Mouse (Mus musculus): Measurements from ENCODE around the gene Cldn6. TPM values are rescaled to one million over a fixed set of nuclear protein-coding genes. Genes with fewer than 3 reads are reported as not detected.

Gene Cldn6
- total RNA-seq (2021) = not detected
- long read RNA-seq, experiment 1 = 0 reads
- long read RNA-seq, experiment 2 = 0 reads

DNA sequence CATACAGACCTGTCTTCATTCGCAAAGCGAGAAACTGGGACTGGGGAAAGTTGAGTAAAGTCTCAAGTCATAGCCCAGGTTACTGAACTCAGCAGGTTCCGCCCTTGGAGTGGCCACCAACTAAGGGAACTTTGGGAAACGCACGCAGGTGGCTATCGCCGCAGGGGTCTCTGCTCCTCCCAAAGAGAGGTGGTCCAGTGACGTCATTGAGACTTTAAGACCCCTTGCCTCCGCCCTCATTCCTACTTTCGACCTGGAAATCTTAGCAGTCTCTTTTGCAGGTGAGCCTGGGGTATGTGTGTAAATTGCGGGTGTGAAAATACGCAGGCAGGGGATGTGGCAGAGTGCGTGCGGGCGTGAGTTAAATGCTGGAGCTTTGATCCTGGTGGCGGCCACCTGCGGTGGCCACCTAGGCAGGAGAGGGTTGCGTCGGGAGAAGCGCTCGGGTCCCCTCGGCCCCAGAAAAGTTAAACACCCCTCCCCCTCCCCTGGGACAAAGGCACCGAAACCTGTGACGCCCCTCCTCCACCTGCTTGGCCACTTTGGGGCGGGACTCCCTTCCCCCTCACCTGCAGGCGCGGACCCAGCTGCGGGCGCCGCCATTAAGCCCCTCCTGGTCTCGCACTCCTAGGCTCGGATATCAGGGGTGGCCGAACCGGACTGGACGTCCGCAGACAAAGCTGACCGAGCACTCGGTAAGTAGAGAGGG lies at the start of gene Cldn6:
Cldn6 (plus strand) TSS at position 123 of the 709 bp plus-strand sequence.
- no peak for DNase-seq (ENCODE audit: low spot score in 2 of 2)
- intact Hi-C loops (cut with DNase I) = no loop called here

DNA sequence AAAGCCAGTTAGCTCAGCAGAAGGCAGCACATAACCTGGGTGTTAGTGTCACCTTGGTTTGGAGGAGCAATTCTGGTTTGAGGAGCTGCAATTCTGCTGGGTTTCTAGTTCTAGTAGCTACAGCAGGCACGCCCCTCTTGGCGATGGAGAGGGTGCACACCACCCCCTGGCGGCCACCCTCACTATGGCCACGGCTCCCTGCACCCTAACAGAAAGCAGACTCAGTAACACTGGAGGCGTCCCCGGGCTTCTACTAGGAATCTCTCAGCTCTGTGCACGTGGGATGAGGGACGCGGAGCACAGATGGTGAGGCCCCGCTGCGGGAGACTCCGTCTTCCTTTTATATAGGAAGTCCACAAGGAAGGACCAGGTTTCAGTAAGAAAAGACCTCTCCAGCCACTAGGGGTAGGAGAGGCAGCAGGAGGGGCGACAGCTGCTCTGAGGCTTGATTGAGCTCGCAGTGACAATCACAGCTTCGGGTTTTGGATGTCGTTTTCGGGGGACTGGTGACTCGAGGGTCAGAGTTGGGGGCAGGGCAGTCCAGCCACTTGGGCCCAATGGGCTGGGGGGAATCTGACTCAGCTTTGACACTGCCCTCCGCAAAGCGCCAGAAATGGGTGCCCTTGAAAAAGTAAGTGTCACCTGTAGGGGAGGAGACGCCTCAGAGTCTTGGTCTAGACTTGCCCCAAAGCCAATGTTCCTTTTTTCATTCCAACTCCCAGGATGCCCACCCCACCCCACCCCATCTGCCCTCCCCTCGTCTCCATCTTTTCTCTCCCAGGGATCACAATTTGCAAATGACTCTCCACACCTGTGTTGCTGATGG lies 48.6 kb upstream of the Cldn6 start:
- intact Hi-C loops (cut with DNase I) = loop anchor here (1.0 kb wide), 1 partner anchor 60 kb away; no protein-coding TSS in a partner anchor

DNA sequence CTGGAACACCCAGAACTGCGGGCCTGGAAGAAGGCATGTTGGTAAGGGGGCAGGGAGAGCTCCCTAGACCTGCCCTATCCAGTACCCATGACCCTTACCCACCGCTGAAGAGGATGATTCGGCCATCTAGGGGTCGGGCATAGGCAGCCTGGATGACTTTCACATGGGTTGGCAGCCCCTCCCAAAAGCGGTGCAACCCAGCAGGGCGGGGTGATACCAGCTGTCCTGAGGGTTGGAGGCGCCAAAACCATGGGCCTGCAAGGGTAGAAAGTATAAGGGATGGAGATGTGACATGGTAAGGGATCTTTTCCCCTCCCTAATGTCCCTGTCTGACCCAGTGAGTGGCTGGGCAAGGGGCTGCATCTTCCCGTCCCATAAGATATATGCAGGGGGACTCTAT lies 47.8 kb upstream of the Cldn6 start:
- intact Hi-C loops (cut with DNase I) = no loop called here
- DNase-seq (ENCODE audit: low spot score in 2 of 2) = no peak

More for the DNA sequence above, 48.6 kb upstream of the Cldn6 start:
- peak; percentile 84 to 91 for DNase-seq (ENCODE audit: low spot score in 2 of 2)

DNA sequence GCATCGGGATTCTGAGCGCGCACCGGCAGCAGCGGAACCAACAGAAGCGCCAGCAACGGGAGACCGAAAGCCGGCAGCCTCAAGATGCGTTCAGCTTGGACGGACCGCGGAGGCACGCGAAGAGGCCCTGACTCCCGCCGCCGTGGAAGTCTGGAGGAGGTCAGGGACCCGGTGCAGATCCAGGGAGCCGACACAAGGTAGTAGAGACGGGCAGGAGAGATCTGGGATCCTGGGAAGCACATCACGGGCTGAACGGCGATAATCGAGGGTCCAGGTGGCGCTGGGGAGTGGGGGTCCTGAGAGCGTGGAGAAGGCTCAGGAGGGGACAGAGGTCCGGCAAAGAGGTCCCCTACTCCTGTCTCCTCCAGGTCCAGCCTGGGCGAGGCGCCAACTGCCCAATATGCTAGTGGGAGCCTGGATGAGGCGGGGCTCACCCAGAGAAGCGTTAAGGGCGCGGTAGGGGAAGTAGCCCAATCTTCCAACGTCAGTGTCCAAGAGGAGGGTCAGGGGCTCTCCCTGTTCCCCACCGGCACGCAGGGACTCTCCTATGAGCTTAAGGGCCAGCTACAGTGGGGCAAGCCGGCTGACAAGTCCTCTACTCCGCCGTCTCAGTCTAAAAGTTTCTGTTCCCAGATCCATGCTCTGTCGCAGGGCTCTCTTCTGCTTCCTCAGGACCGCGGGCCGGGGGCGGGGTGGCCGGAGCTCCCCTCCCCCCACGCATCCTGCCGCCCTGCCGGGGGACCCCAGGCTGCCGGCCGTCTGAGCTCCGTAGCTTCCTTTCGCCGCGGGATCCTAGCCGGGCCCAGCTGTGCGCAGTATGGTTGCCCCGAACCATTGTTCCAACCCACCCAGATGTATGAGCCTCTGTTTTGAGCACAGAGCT lies 34.2 kb upstream of the Cldn6 start, which contains the start of gene Mmp25:
Mmp25 (minus strand) TSS at position 665 of the 883 bp plus-strand sequence.
- no peak for DNase-seq (ENCODE audit: low spot score in 2 of 2)
- intact Hi-C loops (cut with DNase I) = no loop called here

DNA sequence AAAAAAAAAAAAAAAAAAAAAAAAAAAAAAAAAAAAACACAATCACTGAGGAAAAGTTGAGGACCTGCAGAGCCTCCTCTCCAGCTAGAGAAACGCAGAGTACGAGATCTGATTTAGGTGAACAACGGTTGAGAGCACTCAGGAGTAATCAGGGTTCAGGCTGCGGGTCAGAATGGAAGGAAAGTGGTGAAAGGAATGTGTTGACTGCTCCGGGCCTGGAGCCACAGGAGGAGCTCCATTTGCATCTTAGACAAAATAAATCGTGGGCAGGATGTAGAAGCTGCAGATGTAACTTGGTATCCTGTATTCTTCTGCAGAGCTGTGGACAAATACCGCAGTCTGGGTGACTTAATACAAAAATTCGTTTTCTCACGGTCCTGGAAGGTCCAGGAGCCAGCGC lies 33.2 kb upstream of the Cldn6 start:
- intact Hi-C loops (cut with DNase I) = no loop called here
- no peak for DNase-seq (ENCODE audit: low spot score in 2 of 2)

DNA sequence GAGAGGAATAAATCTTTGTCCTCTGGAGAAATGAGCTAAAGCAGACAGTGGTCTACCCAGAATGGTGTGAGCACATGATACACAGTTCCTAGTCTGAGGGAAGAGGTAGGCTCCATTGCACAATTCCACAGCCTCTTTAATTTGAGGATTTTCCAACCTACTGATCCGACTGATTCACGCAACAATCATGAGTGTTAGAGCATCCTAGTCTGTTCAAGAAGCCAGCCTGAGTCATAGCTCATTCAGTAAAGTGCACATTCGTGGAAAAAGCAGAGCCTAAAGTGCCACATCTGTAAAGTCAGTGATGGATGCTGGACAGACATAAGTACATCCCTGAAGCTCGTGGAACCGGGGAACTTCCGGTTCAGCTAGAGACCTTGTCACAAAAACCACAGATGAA lies 27.7 kb upstream of the Cldn6 start:
- intact Hi-C loops (cut with DNase I) = no loop called here
- no peak for DNase-seq (ENCODE audit: low spot score in 2 of 2)

DNA sequence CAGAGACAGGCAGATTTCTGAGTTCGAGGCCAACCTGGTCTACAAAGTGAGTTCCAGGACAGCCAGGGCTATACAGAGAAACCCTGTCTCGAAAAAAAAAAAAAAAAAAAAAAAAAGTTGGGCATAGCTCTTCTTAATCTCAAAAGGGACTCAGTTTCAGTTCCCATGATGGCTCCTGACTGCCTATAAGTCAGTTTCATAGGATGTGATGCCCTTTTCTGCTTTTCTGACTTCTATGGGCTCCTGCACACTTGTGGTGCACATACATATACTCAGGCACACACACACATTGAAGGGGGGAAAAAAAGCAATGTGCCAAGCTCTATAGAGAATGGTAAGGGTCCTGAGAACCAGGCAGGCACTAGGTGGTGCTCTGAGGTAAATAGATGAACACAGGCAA lies 25.7 kb upstream of the Cldn6 start:
- DNase-seq (ENCODE audit: low spot score in 2 of 2) = no peak

DNA sequence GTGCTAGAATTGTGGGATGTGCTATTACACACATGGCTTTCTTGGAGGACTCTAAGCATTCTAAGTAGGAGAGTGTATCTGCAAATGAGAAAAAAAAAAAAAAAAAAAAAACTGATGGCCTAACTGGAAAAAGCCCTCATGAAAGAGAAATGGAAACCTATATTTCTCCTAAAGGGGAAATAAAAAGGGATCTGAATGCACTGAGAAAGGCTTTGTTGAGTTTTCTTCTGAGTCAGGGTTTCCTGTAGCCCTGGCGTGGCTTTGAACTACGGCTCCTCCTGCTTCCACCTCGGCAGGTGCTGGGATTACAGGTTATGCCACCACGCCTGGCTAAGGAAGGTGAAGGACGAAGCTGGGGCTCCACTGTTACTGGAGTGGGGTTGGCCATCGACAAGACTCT lies 25.0 kb upstream of the Cldn6 start:
- DNase-seq (ENCODE audit: low spot score in 2 of 2) = no peak
- intact Hi-C loops (cut with DNase I) = no loop called here

More for the DNA sequence above, 25.7 kb upstream of the Cldn6 start:
- intact Hi-C loops (cut with DNase I) = no loop called here

DNA sequence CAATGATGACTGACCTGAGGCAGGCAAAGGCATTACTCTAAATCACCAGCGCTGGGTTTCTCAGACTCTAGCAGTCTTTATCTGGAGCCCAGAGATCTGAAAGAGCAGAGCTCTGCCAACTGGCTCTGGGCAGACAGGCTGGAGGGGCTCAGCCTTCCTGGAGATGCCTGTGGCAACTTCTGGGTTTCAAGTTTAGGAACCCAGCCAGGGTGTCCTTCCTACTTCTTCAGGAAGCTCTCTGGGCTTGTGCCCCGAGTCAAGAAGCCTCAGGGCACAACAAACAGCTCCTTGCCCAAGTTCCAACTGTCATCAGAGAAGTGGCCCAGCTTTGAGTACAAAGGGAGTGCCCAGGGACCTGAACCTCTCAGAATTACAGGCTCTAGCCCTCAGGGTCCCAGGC lies 24.6 kb upstream of the Cldn6 start:
- intact Hi-C loops (cut with DNase I) = no loop called here
- DNase-seq (ENCODE audit: low spot score in 2 of 2) = no peak

DNA sequence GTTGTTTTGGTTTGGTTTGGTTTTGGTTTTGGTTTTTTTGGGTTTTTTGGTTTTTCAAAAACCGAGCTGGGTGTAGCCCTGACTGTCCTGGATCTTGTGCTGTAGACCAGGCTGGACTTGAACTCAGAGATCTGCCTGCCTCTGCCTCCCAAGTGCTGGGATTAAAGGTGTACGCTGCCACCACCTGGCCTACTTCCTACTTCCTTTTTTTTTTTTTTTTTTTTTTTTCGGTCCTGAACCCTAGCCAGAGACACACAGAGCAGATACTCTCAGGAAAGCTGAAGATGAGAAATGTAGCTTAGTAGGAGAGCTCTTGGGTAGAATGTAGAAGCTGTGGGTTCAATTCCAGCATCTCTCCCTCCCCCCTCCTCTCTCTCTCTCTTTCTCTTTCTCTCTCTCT lies 20.6 kb upstream of the Cldn6 start:
- no peak for DNase-seq (ENCODE audit: low spot score in 2 of 2)
- intact Hi-C loops (cut with DNase I) = no loop called here

DNA sequence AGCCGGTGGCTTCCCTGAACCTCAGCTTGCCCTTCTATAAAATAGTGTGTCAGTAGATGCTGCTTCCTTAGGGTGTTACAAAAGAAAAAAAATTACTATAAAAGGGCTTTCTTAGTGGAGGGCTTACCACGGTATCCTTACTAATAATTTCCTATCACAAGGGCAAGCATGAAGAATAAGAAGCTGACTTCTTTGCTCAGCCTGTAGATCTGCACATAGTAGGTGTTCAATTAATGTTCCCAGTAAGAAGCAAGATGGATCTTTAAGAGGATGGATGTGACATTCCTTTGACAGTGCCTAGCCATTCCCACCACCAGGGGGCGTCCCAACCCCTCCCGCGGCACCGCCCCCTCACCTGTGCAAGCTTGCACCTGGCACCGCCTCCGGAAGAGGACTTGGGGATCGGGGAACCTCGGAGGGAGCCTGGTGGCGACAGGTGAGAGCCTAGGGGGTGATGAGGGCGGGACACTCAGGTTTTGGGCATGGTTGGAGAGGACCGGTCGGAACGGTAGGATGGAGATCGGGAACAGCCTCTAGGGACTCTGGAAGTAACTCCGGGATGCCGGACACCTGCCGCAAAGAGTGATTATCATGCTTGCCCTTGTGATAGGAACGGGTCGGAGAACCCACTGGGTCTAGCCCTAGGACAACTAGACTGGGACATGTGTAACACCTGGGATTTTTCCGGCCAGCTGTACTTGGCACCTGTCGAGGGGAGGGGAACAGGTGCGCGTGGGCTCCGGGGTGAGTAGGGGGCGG lies 18.8 kb upstream of the Cldn6 start, which contains the start of gene Bicdl2:
Bicdl2 (plus strand) TSS at position 390 of the 759 bp plus-strand sequence.
- intact Hi-C loops (cut with DNase I) = loop anchor here (5.0 kb wide), 1 partner anchor 42 kb away; no protein-coding TSS in a partner anchor
- DNase-seq (ENCODE audit: low spot score in 2 of 2) = no peak

DNA sequence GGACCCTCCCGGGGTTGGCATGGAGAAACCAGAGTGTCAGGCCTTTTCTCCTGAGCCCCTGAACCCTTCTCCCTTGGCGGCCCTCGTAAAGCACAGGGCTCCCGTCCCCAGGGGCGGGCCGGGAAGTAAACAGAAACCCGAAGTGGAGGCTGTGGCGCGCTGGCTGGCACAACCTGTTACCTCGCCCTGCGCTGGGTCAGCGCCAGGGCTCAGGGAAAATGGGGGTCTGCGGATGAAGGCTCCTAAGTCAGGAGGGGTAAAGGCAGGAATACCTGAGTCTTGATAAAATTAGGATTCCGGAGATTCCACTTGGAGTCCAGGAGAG lies 18.2 kb upstream of the Cldn6 start:
- DNase-seq (ENCODE audit: low spot score in 2 of 2) = no peak
- intact Hi-C loops (cut with DNase I) = loop anchor here (1.0 to 5.0 kb wide), 2 partner anchors 12 to 41 kb away; partner anchors contain the start of genes Hcfc1r1 and Thoc6

DNA sequence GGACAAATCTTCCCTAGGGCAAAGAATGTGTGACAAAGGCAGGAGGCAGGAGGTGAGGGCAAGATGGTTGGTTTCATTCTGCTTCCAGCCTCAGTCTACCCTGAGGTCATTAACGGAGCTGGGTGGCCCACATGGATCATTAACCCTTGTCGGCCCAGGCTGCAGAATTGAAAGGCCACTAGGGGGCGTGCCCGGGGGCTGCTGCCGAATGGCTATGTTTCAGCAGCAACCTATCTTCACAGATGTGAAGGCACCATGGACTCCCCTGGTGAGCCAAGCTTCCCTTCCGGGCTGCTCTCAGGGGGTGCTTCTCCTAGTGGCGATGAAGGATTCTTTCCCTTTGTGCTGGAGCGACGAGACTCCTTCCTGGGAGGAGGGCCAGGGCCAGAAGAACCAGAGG lies 17.5 kb upstream of the Cldn6 start:
- DNase-seq (ENCODE audit: low spot score in 2 of 2) = no peak
- intact Hi-C loops (cut with DNase I) = loop anchor here (1.0 to 5.0 kb wide), 2 partner anchors 12 to 41 kb away; partner anchors contain the start of genes Hcfc1r1 and Thoc6

DNA sequence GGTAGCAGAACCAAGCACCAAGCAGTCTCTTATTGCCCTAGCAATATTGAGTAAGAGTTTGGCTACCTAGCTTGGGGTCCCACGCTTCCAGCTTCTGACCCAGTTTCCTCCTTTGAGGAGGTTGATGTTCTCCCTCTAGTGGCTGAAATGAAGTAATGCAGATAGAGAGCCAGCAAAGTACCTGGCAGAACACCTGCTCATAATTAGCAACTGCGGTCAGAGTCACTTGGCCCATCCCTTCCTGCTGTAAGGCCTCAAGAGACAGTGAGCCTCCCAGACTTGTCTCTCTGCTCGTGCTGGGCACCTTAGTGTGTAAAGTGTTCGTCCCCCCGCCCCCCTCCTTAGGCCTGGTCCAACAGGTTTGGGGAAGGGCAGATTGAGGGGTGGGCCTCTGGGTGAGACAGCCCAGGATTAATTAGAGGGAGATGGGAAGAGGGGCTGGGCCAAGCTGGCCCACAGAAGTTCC lies 14.5 kb upstream of the Cldn6 start:
- intact Hi-C loops (cut with DNase I) = loop anchor here (5.0 kb wide), 1 partner anchor 38 kb away; no protein-coding TSS in a partner anchor
- peak in 1 of 2 experiments; percentile 26 for DNase-seq (ENCODE audit: low spot score in 2 of 2)

DNA sequence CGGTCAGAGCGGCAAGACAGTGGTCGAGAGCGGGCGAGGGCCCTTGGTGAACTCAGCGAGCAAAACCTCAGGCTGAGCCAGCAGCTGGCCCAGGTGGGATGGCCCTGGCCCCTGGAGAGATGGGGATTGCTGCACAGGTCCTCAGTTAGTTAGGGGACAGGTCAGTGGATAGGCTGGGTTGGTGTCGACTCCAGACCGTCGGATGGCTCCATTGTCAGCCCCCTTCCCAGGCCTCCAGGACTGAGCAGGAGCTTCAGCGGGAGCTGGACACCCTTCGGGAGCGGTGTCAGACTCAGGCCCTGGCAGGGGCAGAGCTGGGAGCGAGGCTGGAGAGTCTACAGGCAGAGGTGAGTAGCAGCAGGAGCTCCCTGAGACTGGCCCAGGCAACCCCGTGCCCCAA lies 13.5 kb upstream of the Cldn6 start:
- intact Hi-C loops (cut with DNase I) = no loop called here
- DNase-seq (ENCODE audit: low spot score in 2 of 2) = no peak

DNA sequence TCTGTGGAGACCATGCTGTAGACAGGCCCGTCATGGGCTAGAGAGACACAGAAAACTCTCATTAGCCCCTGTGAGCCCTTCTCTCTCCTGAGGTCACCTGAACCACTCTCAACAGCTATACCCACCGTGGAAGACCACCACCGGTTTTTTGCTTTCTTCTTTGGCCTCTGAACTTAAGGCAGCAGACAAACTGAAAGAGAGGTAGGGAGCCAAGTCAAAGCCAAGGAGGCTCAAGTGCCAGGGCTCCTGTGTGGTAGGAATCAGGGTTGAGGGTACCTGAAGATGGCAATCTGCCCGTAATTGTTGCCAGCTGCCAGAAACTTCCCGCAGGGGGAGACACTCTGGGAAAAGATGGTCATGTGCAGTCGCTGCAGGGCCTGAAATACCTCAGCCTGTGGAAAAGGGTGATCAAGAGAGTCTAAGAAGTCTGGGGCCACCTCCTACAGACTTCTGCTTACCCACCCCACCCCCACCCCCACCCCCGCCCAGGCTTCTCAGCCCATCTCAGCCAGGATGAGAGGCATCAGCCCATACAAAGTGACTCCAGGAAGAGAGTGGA lies 8.5 kb upstream of the Cldn6 start:
- no peak for DNase-seq (ENCODE audit: low spot score in 2 of 2)
- intact Hi-C loops (cut with DNase I) = no loop called here

DNA sequence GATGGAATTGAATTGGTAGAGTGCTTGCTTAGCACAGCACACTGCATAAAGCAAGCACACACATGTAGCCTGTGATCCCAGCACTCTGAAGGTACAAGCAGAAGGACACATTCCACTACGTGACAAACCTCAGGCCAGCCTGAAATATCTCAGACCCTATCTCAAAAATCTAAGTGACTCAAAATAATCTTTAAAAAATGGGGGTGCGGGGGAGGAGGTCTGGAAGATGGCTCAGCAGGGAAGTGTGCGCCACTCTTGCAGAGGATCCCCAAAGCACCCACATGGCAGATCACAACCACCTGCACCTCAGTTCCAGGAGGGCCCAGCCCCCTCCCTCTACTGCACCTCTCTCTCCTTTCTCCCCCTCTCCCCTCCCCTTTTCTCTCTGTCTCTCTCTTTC lies 7.5 kb upstream of the Cldn6 start:
- intact Hi-C loops (cut with DNase I) = no loop called here
- no peak for DNase-seq (ENCODE audit: low spot score in 2 of 2)

DNA sequence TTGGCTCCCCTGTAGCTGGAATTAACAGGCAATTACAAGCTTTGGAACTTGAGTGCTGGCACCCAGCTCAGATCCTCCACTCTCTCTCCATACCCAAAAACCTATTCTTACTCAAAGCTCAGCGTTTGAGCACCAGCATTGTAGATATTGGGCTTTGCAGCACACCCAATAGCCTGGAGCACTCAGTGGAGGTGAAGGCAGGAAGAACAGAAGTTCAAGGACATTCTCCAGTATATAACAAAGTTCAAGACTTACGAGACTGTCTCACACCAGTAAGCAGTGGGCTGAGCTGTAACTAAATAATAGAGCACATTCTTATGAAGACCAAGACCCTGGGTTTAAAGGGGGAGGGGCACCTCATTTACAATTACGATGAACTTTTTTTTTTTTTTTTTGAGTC lies 6.3 kb upstream of the Cldn6 start:
- intact Hi-C loops (cut with DNase I) = loop anchor here (1.0 kb wide), 1 partner anchor 11 kb away; no protein-coding TSS in a partner anchor
- DNase-seq (ENCODE audit: low spot score in 2 of 2) = no peak

All from left cerebral cortex, postnatal 14 days (tissue).